Mouse (Mus musculus) lung, postnatal 4 days (tissue): ENCODE data around the gene Sftpa1.

Source experiments
- DNase-seq, 2 experiments: peaks; one replicate each; pipeline ENCODE4 v3.0.0; 2021

Sftpa1 gene

DNA sequence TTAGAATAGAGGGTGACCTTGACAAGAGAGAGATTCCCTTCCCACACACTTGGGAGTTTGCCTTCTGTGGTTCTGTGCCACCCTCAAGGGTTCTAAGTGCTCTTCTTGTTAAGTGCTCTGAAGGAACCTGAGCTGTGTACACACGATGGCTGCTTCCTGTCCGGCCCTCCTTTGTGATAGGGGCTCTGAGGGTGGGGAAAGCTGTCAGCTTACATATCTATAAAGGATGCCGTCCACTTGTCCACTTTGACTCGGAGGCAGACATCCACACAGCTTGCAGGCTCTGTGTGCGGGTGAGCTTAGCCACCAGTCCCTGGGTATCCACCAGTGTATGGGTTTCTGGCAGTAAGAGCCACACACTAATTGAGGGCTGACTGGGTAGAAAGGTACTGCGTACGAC, at the start of gene Sftpa1:
Gene Sftpa1 (plus strand): TSS at position 243 of the 400 bp plus-strand sequence.
- DNase-seq = peak; percentile 38 to 53

DNA sequence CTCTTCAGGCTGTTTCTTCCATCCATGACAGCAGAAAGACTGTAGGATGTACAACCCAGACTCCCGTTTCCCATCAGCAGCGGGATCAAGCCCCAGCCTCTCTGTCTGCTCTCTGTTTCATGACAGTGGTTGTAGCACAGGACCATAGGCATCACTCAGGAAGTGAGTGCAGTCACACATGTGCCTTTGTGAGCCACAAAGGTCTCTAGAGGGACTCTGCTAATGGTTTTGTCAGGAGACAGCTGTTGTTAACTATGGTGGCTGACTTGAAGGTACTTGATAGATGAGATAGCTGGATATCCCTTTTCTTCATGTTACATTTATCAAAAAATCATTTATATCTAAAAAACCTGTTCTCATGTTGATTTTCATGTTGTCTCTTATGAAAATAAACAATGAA, 49.2 kb upstream of the Sftpa1 start:
- no peak for DNase-seq

GRCm38 (mm10) chr14:41087509-41087908, 44.1 kb upstream of the Sftpa1 start:
- DNase-seq = peak in 1 of 2 experiments; percentile 17

DNA sequence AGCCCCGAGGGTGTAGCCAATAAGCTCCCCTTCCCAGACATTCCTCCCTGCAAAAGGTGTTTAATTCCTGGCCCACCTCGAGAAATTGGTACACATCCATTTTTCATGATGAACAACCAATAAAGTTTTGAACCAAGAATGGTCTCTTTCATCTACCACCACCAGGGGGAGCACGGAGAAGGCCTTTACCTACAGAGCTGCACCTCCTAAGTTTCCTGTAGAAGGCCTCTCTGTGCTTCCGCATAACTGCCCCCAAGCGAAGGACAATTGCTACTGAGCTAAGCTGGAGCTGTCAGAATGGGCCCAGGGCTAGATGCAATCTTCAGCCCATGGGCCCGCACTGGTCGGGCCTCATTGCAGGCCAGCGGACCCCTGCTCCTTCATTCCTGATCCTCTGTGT, 40.8 kb upstream of the Sftpa1 start:
- DNase-seq = peak in 1 of 2 experiments; percentile 27

- DNase-seq = no peak
Observed at GRCm38 (mm10) chr14:41094114-41094513, 37.5 kb upstream of the Sftpa1 start.

DNA sequence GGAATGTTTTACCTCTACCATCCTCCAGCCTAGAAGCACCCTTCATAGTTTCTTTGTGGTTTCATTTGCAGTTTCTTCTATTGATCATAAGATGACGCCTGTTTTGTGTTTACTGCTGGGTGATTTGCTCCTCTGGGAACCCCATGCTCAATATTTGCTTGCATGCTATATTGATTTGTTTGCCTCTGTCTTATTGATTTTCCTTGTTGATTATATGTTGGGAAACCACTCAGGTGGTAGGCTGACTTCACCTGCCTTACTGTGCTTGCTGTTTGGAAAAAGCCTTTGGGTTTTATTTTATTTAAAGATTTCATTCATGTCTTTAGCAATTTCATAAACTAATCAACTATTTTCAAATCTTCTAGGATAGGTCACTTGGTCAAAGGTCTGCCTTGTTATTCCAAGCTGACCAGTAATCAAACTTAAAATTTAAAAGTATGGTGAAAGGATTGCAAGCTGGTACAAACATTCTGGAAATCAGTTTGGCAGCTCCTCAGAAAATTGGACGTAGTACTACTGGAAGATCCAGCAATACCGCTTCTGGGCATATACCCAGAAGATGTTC, 35.2 kb upstream of the Sftpa1 start:
- DNase-seq = no peak

DNA sequence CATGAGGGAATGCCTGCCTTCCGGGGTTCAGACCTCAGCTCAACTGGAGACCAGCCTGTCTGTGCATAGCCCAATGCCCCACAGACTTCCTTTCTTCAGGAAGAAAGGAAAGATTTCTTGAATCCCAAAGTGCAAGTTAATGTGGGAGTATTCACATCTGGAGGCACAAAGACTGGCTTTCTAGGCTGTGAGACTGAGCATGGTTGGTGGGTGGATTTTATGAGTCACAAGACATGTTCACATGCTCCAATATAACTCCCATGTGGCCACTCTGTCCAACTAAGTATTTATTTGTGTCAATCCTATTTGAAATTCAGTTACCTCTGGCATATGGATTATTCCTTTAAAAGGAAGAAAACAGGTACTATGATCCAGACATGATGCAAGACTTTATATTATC, 32.9 kb upstream of the Sftpa1 start:
- no peak for DNase-seq

- DNase-seq = no peak
Observed at GRCm38 (mm10) chr14:41100712-41101111, 30.9 kb upstream of the Sftpa1 start.

DNA sequence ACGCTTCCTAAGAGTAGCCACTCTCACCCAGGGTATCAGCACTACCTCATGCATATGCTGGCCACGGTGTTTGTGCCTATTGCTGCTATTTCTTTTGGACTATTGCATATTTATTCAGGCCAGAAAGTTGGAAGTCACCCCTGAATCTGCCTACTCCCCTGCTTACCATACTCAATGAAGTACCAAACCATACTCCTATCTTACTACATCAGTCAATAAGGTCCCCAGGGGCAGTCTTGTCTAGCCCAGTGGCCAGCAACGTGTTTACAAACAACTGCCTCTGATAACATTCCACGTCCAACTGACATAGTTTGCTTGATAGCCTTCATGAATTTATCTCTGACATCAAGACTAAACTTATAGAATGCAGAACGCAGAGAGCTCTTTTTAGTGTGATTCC, 30.3 kb upstream of the Sftpa1 start:
- no peak for DNase-seq

DNA sequence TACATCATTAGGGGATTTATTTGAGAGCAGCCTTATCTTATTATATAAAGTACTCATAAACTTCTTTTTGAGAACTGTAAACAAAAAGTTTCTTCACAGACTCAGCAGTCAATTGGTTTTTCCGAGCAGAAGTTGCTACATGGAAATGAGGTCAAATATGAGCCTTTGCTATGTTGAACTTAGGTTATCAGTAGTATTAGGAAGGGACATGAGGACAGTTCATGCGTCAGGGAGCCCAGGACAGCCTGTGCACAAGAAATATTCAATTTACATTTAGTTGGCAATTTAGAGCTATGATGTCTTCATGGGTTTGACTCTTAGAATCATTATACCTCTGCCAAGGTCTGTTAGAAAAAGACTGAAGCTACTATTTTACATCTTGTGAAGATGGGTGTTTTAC, 29.3 kb upstream of the Sftpa1 start:
- DNase-seq = no peak

- DNase-seq = peak; percentile 54 to 72
Observed at GRCm38 (mm10) chr14:41104853-41105444, 26.6 kb upstream of the Sftpa1 start, which contains the start of gene Mat1a. Mat1a (plus strand) TSS chr14:41105035.

DNA sequence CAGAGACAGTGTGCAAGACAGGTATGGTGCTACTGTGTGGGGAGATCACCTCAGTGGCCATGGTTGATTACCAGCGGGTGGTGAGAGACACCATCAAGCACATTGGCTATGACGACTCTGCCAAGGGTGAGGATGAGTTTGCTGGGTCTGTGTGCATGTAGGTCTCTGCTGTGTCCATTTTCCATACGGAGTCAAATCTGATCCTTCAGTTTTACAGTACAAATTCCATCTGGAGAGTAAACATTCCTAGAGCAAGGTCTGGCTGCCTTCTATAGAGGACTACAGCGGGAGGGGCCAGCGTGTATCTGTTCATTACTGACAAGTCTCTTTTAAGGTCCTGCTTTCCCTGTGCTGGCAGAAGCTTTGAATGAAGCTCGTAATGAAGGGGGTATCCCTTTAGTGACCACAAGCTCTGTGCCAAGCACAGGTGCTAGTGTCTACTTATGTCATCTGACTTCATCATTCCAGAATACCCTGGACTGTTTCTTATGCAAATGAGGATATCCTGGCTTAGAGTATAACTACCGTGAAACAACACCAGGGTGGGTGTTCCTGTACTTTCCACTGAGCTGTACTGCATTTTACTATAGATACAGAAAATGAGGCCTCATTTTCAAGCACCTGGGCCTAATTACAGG, 20.4 kb upstream of the Sftpa1 start:
- DNase-seq = no peak

DNA sequence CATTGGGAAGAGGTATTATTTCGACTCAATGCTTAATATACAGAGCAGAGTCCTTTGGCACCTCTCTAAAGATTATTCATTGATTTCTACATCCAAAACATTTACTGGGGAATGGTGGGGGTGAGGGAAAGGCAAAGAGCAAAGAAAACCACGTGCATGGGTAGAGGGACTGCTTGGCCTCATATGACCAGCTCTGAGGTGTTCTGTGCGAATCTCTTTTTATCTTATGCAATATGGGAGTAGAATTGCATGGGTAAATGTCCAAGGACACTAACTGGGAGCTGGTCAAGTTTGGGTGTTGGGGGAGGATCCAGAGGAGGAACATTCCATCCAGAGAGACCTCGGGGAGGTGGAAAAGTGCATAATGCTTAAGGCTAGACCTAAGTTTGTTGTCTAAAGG, 18.6 kb upstream of the Sftpa1 start:
- DNase-seq = no peak

- no peak for DNase-seq
Observed at GRCm38 (mm10) chr14:41116271-41116670, 15.3 kb upstream of the Sftpa1 start.

DNA sequence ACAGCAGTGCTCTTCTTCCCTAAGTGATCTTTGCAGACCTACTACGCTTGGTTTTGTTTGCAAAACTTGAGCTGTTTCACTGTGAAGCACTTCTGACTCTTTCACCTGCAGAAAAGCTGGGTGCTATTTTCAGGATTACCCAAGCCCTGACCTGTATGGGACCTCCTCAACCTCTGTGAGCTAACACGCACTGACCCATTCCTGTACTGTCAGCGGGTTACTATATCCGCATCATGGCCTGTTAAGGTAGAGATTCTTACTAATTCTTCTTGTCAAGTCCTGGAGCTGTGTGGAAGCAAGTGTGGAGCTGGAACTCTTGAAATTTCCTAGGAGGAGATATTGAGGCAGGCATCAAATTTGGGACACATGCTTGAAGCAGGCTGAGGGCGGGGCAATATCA, 6.9 kb upstream of the Sftpa1 start:
- no peak for DNase-seq

DNA sequence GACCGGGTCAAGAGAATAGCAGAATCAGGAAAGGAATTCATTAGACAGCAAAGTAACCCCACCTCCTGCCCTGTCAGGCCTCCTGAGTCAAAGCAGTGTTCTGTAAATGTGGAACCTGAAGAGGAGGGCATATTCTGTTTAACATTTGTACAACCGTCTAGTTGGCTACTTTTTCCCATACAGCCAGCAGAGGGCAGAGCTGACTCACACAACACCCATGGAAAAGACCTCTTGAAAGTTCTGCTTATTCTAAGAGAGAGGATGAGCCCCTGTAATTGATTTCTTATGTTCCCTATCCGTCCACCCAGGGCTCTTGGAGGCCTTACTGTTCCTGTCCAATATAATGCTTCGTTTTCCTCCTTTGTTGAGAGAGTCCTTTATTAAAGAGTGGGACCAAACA, 3.6 kb upstream of the Sftpa1 start:
- DNase-seq = peak in 1 of 2 experiments; percentile 50

DNA sequence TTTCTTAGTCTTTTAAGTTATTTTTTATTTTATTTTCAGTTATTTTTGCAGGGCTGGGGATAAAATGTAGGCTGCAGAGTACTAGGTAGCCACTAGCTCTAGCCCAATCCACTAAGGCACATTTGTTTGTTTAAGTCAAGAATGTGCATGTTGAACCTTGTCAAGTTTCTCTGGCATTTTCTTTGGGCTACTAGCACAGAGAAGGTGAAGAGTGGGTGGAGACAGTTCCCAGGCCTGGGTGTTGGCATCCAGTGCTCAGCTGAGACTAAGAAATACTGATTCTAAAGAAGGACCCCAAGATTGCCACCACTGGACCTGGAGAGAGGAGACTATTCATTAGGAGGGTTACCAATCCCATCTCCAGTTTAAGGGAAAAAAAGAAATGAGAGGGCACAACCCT, 5.4 kb downstream of the Sftpa1 start:
- DNase-seq = no peak

GRCm38 (mm10) chr14:41140686-41141085, 9.1 kb downstream of the Sftpa1 start:
- no peak for DNase-seq

DNA sequence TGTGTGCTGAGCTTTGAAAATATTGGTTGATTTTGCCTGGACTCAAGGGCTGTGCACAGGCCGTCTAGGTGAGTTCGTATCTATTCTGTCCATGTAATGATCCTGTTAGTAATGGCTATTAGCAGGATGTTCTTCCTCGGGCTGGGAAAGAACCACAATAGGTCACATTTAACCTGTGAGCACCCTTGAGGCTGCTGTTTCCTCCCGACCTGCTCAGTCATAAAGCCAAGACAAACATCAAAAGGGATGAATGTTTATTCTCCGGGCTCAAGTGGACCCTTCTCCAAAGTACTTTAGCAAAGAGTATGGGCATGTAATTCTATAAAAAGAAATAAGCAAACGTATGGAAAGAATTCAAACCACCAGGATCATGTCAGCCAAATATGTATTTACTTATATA, 14.5 kb downstream of the Sftpa1 start:
- peak; percentile 44 to 50 for DNase-seq

DNA sequence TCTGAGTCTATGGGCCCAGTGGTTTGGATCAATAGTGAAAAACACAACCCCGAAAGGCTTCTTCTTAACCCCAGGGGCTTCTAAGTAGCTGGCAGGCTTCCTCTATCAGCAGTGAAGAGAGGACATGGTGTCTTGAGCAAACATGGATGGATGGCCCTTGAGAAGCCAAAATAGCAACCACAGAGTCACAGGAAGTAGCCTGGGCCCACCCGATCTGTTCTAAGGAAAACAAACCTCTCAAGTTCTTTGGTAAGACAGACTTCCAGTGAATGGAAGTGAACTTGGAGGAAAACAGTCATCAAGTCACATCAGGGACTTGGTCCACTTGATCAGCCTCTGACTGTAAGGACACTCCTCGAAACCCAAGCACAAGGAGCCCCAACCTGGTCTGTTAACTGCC, 15.3 kb downstream of the Sftpa1 start:
- peak in 1 of 2 experiments; percentile 45 for DNase-seq

DNA sequence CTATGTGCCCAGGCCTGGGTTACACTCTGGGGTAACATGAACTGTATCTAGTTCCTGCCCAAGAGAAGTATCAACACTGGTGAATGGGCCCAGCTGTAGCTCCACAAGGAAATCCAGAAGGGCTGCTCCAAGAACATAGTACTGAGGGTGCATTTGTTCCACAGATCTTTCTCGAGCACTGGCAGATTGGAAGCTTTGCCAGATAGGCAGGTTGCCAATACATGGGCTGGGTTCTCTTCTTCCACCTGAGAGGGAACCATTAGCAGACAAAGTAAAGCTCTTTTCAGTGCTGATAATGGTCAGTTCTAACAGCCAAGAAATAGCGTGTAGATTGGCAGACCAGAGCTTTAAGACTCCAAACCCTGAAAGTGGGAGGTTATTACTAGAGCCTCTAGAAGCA, 15.8 kb downstream of the Sftpa1 start:
- peak; percentile 43 to 67 for DNase-seq

GRCm38 (mm10) chr14:41151220-41151898, 19.8 kb downstream of the Sftpa1 start, which contains the start of gene Mbl1:
Mbl1 (plus strand) TSS chr14:41151458.
- no peak for DNase-seq

- DNase-seq = no peak
Observed at GRCm38 (mm10) chr14:41160076-41160475, 28.5 kb downstream of the Sftpa1 start.

GRCm38 (mm10) chr14:41160743-41161142, 29.2 kb downstream of the Sftpa1 start:
- no peak for DNase-seq
